Comparison of ENCODE assay signal across 8 mouse cellular contexts in genomic region chr7:141902269-141902729, GRCm38 (mm10). TPM values are rescaled to one million over a fixed set of nuclear protein-coding genes. Genes with fewer than 3 reads are reported as not detected.
DNase-seq lines count a peak whose midpoint lies in the region; ATAC-seq lines count a peak whose summit lies in the region.

No protein-coding gene starts in this region.

- peak overlapping the region; percentile 78 for H3K27ac ChIP-seq in hindbrain, embryonic 11.5 days (ENCODE audit: low read depth, low read length)

- H3K4me2 ChIP-seq in hindbrain, embryonic 11.5 days (replicated peaks; ENCODE audit: low read depth, low read length), result peak overlapping the region; percentile 88

- ATAC-seq in hindbrain, embryonic 11.5 days (ENCODE audit: low FRiP score), result peak; percentile 96

- no peaks in the 10 kb centered on the region for H3K36me3 ChIP-seq in hindbrain, embryonic 11.5 days (ENCODE audit: control insufficient read depth, insufficient read depth, low read length)

- H3K9ac ChIP-seq in hindbrain, embryonic 11.5 days (ENCODE audit: low read depth, low read length), result peak overlapping the region; percentile 90

- DNase-seq in Muller cell, postnatal 12 days (ENCODE audit: inconsistent ontology term), result peak; percentile 100
- peak; percentile 99 for DNase-seq in cerebellum, adult 9-11 months
- DNase-seq in frontal cortex, adult 2 months (ENCODE audit: extremely low spot score in 1 of 2, low spot score in 1 of 2), result peak; percentile 95 to 99
- DNase-seq in hindbrain, embryonic 11.5 days (ENCODE audit: low spot score), result peak; percentile 100
- peak; percentile 99 to 100 for DNase-seq in layer of hippocampus, postnatal 10 days (ENCODE audit: low spot score in 2 of 2)
- DNase-seq in lung, postnatal 10 days, result peak; percentile 100
- DNase-seq in ovary, postnatal 36 days (ENCODE audit: low spot score), result peak; percentile 100
- peak; percentile 100 for DNase-seq in thymus, postnatal 25 days

- peaks cover 3% of the 10 kb centered on the region; the same call in 1 of the 2 replicates for H3K4me1 ChIP-seq in hindbrain, embryonic 11.5 days (replicated peaks; ENCODE audit: control insufficient read depth, insufficient read depth, low read length)

- H3K4me3 ChIP-seq in hindbrain, embryonic 11.5 days (ENCODE audit: low read depth, low read length), result peak overlapping the region; percentile 88

- H3K27me3 ChIP-seq in hindbrain, embryonic 11.5 days (ENCODE audit: control insufficient read depth, insufficient read depth, low read length), result peaks cover 3% of the 10 kb centered on the region; the same call in 1 of the 2 replicates

- WGBS in hindbrain, embryonic 11.5 days, result 0% methylated on average over 36 of the region's 44 CpGs

- no peaks in the 10 kb centered on the region for H3K9me3 ChIP-seq in hindbrain, embryonic 11.5 days (ENCODE audit: control insufficient read depth, low read length)

RNA-seq across cellular contexts. Expression of gene Tollip, which starts 16.0 kb away (rescaled TPM):
- 101 and 104 TPM in 2 replicates for polyA plus RNA-seq in frontal cortex, adult 2 months (2012; rRNA removed)
- polyA plus RNA-seq in hindbrain, embryonic 11.5 days (2014; fragmentation: Nextera tagmentation; extraction: Ambion mirVana), result 53.5 and 65.8 TPM in 2 replicates
- 100 to 1,000 TPM; 108 to 120 TPM for total RNA-seq in layer of hippocampus, postnatal 10 days (2021)

RNA-seq across cellular contexts. Expression of gene Brsk2, which starts 47.3 kb away (rescaled TPM):
- 115 and 121 TPM in 2 replicates for polyA plus RNA-seq in frontal cortex, adult 2 months (2012; rRNA removed)
- 13.7 and 15.6 TPM in 2 replicates for polyA plus RNA-seq in hindbrain, embryonic 11.5 days (2014; fragmentation: Nextera tagmentation; extraction: Ambion mirVana)
- 100 to 1,000 TPM; 166 to 172 TPM for total RNA-seq in layer of hippocampus, postnatal 10 days (2021)

Comparison
In these comparisons a context has a peak if more than half of its experiments do, and no peak if none do; other contexts are left out.
1. Peak in every context shown above with its lines: DNase-seq, ATAC-seq, H3K4me3 ChIP-seq and H3K27ac ChIP-seq.